Mouse (Mus musculus): ENCODE results near the gene D430041D05Rik. TPM values are rescaled to one million over a fixed set of nuclear protein-coding genes. Genes with fewer than 3 reads are reported as not detected.

D430041D05Rik gene
- total RNA-seq, 2 experiments from 2014 or later: 81.2 to 87.4 TPM

DNA sequence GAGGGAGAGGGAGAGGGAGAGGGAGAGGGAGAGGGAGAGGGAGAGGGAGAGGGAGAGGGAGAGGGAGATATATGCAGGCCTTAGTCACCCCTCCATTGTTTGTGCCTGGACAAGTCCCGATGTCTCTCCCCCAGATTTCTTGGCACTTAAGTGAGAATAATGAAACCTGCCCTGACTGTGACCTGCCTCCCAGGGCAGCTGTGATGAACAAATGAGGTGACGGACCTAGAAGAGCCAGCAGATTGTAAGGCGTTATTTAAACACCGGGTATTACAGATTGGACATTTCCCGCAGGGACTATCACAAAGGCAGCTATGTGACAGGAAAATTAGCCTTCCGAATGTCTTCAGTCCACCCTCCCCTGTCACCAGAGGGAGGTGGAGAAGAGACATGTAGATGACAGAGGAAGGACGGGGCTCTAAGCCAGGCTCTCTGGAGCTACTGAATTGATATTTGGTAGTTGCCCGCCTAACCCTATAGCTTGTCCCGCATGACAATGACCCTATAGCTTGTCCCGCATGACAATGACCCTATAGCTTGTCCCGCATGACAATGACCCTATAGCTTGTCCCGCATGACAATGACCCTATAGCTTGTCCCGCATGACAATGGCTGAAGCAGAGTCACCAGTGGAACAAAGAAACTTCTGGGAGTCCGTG lies 191.0 kb downstream of the D430041D05Rik start:
- no peak for TF ChIP-seq CTCF (conservative IDR thresholded peaks at IDR 0.05)
- no peak for DNase-seq (ENCODE audit: low spot score in 2 of 2)
- H3K4me3 ChIP-seq: no peak overlapping the region
- H3K27ac ChIP-seq: no peak overlapping the region

- DNase-seq (ENCODE audit: low spot score in 2 of 2): peak in 1 of 2 experiments; percentile 26
- Histone ChIP-seq H3K4me3 (no peak overlapping the region), H3K27ac (peak overlapping the region; percentile 70)
- TF ChIP-seq CTCF (conservative IDR thresholded peaks at IDR 0.05): no peak
Measured at GRCm38 (mm10) chr2:104218588-104219065, 192.2 kb downstream of the D430041D05Rik start.

DNA sequence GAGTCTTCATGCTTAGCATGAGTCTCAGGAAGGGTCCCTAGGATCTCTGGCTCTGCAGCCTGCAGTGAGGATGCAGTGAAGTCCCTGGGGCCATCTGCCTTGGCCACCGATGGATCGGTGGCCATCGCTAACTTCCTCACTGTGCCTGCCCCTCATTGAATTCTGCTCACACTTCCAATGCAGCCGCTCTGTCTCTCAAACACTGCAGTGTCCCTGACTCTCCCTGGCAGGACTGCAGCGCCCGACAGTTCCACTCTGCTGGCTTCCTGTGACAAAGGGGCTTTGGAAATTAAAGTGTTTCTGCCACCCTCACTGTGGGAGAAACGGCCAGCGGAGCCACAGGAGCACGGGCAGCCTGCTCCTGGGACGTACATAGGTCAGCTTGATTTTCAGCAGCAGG lies 192.7 kb downstream of the D430041D05Rik start:
- H3K27ac ChIP-seq: peak overlapping the region; percentile 70
- no peak for TF ChIP-seq CTCF (conservative IDR thresholded peaks at IDR 0.05)

DNA sequence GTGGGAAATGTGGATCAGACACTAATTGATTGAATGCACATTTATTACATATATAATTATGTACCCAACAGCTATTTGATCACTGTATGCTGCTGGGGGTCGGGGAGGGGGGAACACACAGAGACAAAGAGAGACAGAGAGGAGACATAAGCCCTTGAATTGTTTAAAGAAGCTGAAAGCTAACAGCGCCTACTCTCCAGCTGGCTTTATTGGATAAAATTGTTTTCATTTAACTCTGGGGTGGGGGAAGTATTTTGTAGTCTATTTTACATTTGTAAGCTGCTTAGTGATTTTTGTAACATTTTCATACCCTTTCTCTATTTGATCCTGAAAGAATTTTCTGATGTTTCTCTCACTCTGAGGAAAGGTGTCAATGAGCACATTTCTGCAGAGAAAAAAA lies 201.4 kb downstream of the D430041D05Rik start:
- H3K27ac ChIP-seq: peak overlapping the region; percentile 89
- H3K4me3 ChIP-seq: no peak overlapping the region
- peak in 1 of 2 experiments; percentile 60 for DNase-seq (ENCODE audit: low spot score in 2 of 2)
- TF ChIP-seq CTCF (conservative IDR thresholded peaks at IDR 0.05): no peak

More for the DNA sequence above, 192.7 kb downstream of the D430041D05Rik start:
- DNase-seq (ENCODE audit: low spot score in 2 of 2): no peak
- H3K4me3 ChIP-seq: no peak overlapping the region

DNA sequence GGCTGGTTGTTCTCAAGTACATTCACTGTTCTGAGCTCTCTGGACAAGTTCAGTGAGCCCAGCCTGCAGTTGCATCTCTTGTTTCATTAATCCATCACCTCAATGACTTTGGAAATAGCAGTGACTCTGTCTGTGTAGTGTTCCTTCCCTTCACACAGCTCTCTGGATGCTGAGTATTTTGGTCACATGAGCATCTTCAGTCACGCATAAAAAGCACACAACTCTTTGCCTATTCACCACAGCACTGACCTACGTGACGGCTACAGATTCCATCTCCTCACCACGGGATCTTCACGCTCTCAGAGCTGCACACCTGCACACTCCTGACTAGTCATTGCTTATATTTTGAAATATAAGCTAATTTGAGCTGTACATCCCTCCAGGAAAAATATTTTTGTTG lies 202.4 kb downstream of the D430041D05Rik start:
- H3K27ac ChIP-seq: peak overlapping the region; percentile 89
- no peak for DNase-seq (ENCODE audit: low spot score in 2 of 2)
- no peak overlapping the region for H3K4me3 ChIP-seq
- no peak for TF ChIP-seq CTCF (conservative IDR thresholded peaks at IDR 0.05)

DNA sequence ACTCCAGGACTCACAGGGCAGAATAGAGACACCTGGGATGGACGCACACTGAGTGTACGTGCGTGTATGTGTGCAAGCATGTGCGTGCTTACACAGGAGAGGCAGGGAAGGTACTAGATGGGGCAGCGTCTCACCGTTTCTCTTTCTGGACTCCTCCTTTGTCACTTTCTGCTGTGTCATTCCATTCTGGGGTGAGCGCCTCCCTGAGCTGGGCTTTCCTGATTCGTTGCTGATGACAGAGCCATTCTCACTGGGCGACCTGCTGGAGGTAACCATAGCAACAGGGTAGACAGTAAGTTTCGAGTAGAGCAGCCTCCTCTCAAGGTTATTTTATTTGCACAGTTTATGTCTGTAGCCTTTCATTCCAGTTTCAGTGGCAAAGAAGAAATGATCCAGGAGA lies 202.9 kb downstream of the D430041D05Rik start:
- Histone ChIP-seq H3K27ac (peak overlapping the region; percentile 89), H3K4me3 (no peak overlapping the region)
- peak; percentile 28 to 75 for DNase-seq (ENCODE audit: low spot score in 2 of 2)
- no peak for TF ChIP-seq CTCF (conservative IDR thresholded peaks at IDR 0.05)

GRCm38 (mm10) chr2:104205623-104206022 lies 205.2 kb downstream of the D430041D05Rik start:
- Histone ChIP-seq H3K27ac (peak overlapping the region; percentile 89), H3K4me3 (no peak overlapping the region)
- no peak for TF ChIP-seq CTCF (conservative IDR thresholded peaks at IDR 0.05)
- DNase-seq (ENCODE audit: low spot score in 2 of 2): peak; percentile 75 to 86

DNA sequence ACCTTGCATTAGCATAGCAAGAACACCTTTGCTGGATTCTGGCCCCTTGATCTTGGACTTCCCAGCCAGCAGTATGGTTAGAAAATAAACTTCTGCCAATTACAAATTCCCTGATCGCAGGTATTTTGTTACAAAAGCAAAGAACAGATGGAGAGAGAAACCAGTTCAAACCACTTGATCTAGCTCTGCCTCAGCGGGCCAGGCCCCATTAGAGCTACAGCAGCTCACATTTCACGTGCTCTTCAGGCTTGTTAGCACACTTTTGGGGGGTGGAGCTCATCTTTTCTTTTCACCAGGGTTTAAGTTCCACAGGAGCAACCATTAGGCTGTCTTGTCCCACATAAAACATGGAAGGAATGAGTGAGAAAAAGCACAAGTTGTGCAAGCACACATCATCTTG lies 210.6 kb downstream of the D430041D05Rik start:
- no peak for DNase-seq (ENCODE audit: low spot score in 2 of 2)
- TF ChIP-seq CTCF (conservative IDR thresholded peaks at IDR 0.05): no peak
- no peak overlapping the region for H3K27ac ChIP-seq
- no peak overlapping the region for H3K4me3 ChIP-seq

DNA sequence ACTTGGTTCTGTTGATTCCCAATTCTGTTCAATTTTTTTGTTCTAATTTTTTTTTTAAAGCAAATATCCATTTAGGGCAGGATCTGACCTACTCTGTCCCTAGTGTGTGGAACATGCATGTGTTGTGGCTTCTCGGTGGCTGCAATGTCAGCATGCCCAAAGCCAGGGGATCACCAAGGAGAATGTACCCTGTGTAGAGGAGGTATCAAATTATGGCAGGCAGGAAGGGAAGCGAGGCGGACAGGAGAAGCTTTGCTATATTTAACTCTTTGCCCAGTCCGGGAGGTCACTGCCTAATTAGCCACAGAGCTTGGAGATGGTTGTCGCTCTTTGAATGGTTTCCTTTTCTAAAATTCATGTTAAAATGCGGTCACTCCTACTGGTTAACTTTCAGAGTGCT lies 212.6 kb downstream of the D430041D05Rik start:
- DNase-seq (ENCODE audit: low spot score in 2 of 2): no peak
- Histone ChIP-seq H3K4me3 (no peak overlapping the region), H3K27ac (no peak overlapping the region)
- no peak for TF ChIP-seq CTCF (conservative IDR thresholded peaks at IDR 0.05)

DNA sequence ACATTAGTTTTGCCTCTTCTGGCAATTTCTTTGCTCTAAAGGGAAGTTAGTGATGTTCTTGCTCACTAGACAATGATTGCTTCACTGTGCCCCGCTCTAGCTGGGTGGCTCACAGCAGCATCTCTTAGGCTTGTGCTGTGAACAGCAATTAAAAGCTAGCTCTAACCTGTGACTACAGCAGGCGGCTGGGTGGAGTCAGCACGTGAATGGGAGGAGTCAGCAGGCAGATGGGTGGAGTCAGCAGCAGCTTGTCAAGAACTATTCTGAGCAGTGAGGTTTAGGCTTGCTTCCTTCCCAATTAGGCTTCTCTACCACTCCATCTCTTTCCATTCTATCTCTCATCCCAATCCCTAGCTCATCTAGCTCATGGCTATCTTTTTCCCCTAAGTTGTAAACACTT lies 213.5 kb downstream of the D430041D05Rik start:
- Histone ChIP-seq H3K27ac (no peak overlapping the region), H3K4me3 (no peak overlapping the region)
- TF ChIP-seq CTCF (conservative IDR thresholded peaks at IDR 0.05): no peak
- DNase-seq (ENCODE audit: low spot score in 2 of 2): no peak

- TF ChIP-seq CTCF (conservative IDR thresholded peaks at IDR 0.05): peak; percentile 30
- H3K27ac ChIP-seq: peak overlapping the region; percentile 86
- peak; percentile 62 to 79 for DNase-seq (ENCODE audit: low spot score in 2 of 2)
- H3K4me3 ChIP-seq: peak overlapping the region; percentile 49
Measured at GRCm38 (mm10) chr2:104192401-104193141, 218.2 kb downstream of the D430041D05Rik start.

- no peak for DNase-seq (ENCODE audit: low spot score in 2 of 2)
- H3K27ac ChIP-seq: peak overlapping the region; percentile 86
- no peak for TF ChIP-seq CTCF (conservative IDR thresholded peaks at IDR 0.05)
- H3K4me3 ChIP-seq: peak overlapping the region; percentile 49
Measured at GRCm38 (mm10) chr2:104191723-104192122, 219.1 kb downstream of the D430041D05Rik start.

DNA sequence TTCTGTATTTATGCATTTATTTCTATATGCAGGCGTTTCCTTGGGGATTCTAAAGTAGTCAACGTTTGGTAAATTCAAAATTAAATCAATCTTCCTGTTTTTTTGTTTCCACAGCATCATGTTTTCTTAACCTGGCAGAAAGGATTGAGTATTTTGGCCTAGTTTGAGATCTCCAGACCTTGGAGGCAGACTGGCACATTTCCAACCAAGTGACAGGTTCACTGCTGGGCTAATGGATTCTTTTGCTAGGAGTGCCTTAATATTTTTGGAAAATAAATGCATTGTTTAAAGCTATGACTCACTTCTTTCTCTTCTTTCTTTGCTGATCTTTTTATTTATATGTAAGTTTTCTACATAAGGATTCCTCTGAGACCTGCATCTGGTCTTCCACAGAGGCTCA lies 222.0 kb downstream of the D430041D05Rik start:
- Histone ChIP-seq H3K4me3 (no peak overlapping the region), H3K27ac (peak overlapping the region; percentile 67; the same call in 1 of the 2 replicates)
- TF ChIP-seq CTCF (conservative IDR thresholded peaks at IDR 0.05): no peak
- no peak for DNase-seq (ENCODE audit: low spot score in 2 of 2)

Data from layer of hippocampus, adult 2 months (tissue).